Mouse (Mus musculus) right cerebral cortex, postnatal 36 days (tissue): Measurements from ENCODE around the gene Ncam2.

Experiments used
- DNase-seq, 2 experiments: peaks; one replicate each; pipeline ENCODE4 v3.0.0; 2022; ENCODE audit warnings: low spot score in 2 of 2, mixed read lengths in 1 of 2

Ncam2 gene

GRCm38 (mm10) chr16:81200201-81201071, at the start of gene Ncam2:
Gene Ncam2, plus strand, starts transcription at chr16:81200697.
- peak; percentile 57 to 67 for DNase-seq

GRCm38 (mm10) chr16:81170828-81171227, 29.7 kb upstream of the Ncam2 start:
- no peak for DNase-seq

- peak; percentile 56 to 60 for DNase-seq
These were observed 25.1 kb upstream of the Ncam2 start for GRCm38 (mm10) chr16:81175302-81175943.

- DNase-seq, result no peak
These were observed 20.7 kb upstream of the Ncam2 start for GRCm38 (mm10) chr16:81179801-81180200.

- DNase-seq, result no peak
These were observed 12.8 kb upstream of the Ncam2 start for GRCm38 (mm10) chr16:81187579-81188179.

GRCm38 (mm10) chr16:81191621-81192020, 8.9 kb upstream of the Ncam2 start:
- DNase-seq, result no peak

- no peak for DNase-seq
These were observed 7.9 kb upstream of the Ncam2 start for GRCm38 (mm10) chr16:81192607-81193006.

GRCm38 (mm10) chr16:81199467-81199866, 1.0 kb upstream of the Ncam2 start:
- no peak for DNase-seq

- no peak for DNase-seq
These were observed 974 bp downstream of the Ncam2 start for GRCm38 (mm10) chr16:81201471-81201870.

- peak; percentile 47 to 67 for DNase-seq
These were observed 1.5 kb downstream of the Ncam2 start for GRCm38 (mm10) chr16:81201992-81202391.

GRCm38 (mm10) chr16:81202721-81203161, 2.2 kb downstream of the Ncam2 start:
- DNase-seq, result peak in 1 of 2 experiments; percentile 16

GRCm38 (mm10) chr16:81204405-81205034, 4.0 kb downstream of the Ncam2 start:
- no peak for DNase-seq

- no peak for DNase-seq
These were observed 20.7 kb downstream of the Ncam2 start for GRCm38 (mm10) chr16:81221176-81221575.

- DNase-seq, result no peak
These were observed 23.3 kb downstream of the Ncam2 start for GRCm38 (mm10) chr16:81223841-81224240.

GRCm38 (mm10) chr16:81224253-81224652, 23.8 kb downstream of the Ncam2 start:
- no peak for DNase-seq

GRCm38 (mm10) chr16:81254875-81255274, 54.4 kb downstream of the Ncam2 start:
- DNase-seq, result no peak

GRCm38 (mm10) chr16:81260429-81260828, 59.9 kb downstream of the Ncam2 start:
- no peak for DNase-seq

GRCm38 (mm10) chr16:81273597-81274360, 73.3 kb downstream of the Ncam2 start:
- DNase-seq, result no peak

- peak in 1 of 2 experiments; percentile 20 for DNase-seq
These were observed 83.7 kb downstream of the Ncam2 start for GRCm38 (mm10) chr16:81284241-81284640.

GRCm38 (mm10) chr16:81284859-81285837, 84.7 kb downstream of the Ncam2 start:
- no peak for DNase-seq
